Mouse (Mus musculus): Measurements from ENCODE around the gene Cacna1g. TPM values are rescaled to one million over a fixed set of nuclear protein-coding genes. Genes with fewer than 3 reads are reported as not detected.
"Not testable (repeated sequence)": the region's sequence is repeated elsewhere in the genome, so short reads cannot be mapped to it uniquely, and the experiment has no call there.

The Cacna1g gene
- total RNA-seq, 2 experiments from 2014 or later, result 7.0 to 9.0 TPM

DNA sequence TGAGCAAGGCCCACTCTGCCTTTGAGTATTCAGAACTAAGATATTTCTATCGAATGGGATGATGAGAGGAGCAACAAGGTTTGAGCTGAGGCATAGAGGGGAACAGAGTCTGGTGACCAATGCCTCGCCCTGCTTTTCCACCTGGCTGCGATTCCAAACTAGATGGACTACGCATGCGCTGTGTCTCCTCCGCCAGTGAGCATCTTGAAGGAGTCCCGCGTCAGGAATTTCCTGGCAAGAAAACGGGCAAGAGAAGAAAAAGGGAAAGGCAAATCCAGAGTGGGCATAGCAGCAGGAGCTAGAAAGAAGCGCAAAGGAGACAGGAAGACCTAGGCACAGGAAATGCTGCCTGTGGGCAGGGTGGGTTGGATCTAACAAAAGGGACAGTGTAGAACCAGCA is 70.2 kb downstream of the Cacna1g start:
- DNase-seq, result no peak

DNA sequence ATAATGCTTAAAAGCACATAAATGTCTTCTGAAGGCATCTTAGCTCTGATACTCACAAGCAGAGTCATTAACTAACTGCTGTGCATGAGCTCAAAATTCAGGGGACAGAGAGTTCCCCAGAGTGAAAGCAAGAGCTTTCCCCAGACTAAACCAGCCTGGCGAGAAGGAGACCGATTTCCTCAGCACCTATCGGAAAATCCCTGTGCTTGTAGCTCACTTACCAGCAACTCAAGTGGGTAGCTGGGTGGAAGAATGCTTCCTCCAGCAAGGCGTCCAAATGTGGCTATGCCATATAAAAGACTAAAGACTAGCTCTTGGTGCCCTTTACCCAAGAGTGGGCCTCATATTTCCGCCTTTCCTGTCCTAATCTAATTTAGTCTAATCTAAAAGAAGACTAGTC is 71.3 kb downstream of the Cacna1g start:
- no peak for DNase-seq

DNA sequence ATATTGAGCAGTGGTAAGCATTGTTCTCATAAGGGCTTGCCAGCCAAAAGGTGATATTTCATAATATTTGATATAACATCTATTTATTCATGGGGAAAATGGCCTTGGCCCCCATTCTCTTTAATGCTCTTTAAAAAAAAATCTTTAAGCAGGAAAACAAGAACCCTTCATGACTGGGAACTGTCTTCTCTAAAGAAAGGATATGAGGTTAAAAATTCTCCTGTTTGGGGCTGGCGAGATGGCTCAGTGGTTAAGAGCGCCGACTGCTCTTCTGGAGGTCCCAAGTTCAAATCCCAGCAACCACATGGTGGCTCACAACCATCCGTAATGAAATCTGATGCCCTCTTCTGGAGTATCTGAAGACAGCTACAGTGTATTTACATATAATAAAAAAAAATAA is 72.0 kb downstream of the Cacna1g start:
- not testable (repeated sequence) for DNase-seq

DNA sequence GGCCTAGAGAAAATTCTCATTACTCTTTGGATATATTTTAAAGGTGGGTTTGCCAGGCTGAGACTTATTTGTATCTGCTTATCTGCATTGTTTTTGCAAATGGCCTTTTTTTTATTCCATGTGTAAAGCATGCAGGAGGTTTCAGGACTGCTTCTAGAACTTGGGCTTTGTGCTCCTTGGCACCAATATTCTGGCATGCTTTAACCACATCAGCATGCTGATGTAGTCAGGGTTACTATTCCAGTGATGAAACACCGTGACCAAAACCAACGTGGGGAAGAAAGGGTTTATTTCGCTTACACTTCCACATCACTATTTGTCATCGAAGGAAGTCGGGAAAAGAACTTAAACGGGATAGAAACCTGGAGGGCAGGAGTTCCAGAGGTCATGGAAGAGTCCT is 73.0 kb downstream of the Cacna1g start:
- DNase-seq, result no peak

DNA sequence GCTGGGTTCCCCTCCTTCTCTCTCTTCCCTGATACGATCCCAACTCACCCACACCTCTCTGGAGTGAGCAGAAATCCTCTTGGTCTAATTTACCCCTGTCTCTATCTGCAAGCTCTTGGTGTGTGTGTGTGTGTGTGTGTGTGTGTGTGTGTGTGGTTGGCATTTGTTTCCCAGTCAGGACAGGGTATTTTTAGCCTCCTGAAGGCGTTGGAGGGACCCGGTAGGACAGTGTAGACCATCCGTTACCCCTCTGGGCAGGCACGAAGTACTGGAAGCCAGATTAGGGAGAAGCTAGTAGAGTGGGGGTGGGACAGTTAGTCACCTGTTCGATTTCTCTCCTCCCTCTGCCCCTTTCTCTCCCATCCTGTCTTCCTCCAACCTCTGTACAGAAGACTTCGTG is 79.9 kb downstream of the Cacna1g start:
- DNase-seq, result no peak

DNA sequence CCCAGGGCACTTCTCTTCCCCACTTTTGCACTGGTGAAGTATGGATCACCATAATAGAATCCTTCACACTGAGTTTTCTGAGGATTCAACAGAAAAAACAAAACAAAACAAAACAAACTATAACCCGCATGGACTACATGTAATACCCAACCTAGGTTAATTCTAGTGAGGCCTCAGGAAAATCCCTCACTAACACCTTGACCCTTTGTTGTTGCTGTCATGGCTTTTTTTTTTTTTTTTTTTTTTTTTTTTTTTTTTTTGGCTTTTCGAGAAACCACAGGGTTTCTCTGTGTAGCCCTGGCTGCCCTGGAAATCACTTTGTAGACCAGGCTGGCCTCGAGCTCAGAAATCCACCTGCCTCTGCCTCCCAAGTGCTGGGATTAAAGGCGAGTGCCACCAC is 80.5 kb downstream of the Cacna1g start:
- DNase-seq, result not testable (repeated sequence)

DNA sequence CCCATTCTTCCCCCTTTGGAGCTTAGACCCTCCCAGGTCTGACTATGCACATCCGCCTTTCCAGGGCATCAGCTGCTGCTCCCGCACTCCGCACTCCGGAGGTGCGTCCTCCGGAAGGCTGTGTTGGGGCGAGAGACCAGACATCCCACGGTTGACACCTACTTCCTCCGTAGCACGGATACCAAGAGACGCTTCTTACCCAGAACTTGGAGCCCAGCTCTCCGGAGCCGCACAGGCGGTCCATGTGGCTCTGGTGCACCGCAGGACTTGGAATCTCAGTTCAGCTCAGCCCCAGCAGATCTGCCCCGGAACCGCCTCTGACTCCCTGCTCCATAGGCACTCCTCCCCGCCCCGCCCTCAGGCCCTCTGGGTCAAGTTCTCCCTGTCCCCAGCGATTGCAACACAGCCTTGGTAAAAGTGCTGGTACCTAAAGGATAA is 81.3 kb downstream of the Cacna1g start, which contains the start of gene Abcc3:
TSS of gene Abcc3 (minus strand) at position 326 of the 438 bp plus-strand sequence.
- DNase-seq, result peak; percentile 33

DNA sequence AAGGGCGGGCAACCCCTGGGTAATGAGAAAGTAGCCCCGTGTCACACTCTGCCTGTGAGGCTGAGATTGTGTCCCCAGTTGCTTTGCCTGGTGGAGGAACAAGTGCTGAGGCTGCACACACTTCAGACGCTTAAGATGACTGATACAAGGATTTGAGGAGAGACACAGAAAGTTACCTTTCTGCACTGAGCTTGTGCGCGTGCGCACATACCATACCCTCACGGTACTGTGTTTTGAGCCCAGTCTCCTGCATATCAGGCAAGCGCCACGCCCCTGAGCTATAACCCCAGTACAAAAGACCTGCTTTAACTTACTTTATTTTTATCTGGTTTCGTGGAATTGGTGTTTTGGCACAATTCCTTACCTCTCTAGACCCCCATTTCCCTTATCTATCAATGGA is 82.3 kb downstream of the Cacna1g start:
- DNase-seq, result no peak

DNA sequence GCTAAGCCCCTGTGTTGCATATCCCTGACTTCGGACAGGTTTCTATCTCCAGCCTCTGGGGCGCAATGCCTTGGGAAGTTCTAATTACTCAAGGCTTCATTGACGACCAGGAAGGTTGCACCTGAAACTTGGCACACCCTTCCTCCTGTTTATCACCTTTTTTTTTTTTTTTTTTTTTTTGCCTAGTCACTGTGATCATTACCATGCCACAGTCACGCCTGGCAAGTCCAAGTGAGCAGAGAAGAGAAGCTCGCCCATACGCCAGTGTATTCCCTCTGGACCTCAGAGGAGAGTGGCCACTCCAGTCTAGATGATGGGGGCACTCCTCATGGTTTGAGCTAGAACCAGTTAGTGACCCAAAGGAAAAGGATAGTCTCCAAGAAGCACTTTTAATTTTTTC is 83.2 kb downstream of the Cacna1g start:
- no peak for DNase-seq

DNA sequence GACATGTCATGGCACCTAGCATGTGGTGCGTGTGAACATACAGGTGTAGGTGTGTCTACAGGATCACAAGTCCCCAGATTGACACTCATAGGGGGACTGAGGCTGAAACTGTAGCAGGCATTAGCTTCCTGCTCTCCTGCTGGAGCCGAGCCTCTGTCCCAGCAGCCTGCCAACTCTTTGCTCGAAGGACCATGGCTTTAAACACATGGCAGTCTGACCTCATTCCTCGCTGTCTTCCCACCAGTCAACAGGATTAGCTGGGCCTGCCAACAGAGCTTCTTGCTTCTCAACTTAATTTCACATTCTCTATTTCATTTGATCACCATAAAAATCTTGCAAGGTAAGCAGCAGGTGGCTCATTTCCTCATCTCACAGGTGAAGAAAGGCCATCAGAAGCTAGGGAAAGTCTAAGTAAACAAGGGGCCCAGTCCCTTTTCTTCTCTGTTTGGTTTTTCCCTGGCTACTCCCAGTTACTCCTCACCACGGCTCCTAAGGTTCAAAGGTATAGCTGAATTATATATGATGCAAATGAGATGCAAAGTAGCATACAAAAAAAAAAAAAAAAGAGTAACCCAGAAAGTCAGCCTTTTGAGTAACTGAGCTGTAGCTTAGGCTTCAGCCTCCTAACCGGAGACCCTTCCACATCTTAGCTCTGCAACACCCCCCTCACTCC is 84.1 kb downstream of the Cacna1g start:
- DNase-seq, result no peak

DNA sequence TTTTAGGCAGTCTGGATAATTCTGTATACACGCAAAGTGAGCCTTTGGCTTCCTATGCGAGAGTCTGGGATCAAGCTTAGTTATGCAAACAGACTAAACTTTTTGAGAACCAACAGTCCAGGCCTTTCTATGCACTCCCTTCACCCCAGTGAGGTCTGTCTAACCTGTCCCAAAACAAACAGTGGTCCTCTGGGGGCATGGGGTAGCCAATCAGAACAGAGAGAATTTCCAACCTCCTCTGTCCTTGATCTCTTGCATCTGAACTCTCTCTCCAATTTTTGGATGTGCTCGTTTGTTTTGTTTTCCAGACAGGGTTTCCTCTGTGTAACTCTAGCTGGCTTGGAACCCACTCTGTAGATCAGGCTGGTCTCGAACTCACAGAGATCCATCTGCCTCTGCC is 85.0 kb downstream of the Cacna1g start:
- no peak for DNase-seq

DNA sequence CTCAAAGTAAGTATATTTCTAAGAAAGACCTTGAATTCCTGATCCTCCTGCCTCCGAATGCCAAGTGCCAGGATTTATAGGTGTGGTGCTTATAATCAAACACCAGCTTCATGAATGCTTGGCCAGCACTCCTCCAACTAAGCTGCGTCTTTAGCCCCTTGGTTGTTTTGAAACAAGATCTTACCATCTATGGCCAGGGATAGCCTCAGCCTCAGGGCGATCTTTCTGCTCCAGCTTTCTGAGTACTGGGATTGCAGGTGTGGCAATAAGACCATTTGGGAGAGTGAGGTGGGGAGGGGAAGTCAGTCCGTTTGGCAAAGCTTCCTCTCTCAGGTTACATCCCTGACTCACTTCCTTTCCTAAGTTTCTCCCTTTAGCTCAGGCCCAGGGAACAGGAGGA is 86.2 kb downstream of the Cacna1g start:
- no peak for DNase-seq

DNA sequence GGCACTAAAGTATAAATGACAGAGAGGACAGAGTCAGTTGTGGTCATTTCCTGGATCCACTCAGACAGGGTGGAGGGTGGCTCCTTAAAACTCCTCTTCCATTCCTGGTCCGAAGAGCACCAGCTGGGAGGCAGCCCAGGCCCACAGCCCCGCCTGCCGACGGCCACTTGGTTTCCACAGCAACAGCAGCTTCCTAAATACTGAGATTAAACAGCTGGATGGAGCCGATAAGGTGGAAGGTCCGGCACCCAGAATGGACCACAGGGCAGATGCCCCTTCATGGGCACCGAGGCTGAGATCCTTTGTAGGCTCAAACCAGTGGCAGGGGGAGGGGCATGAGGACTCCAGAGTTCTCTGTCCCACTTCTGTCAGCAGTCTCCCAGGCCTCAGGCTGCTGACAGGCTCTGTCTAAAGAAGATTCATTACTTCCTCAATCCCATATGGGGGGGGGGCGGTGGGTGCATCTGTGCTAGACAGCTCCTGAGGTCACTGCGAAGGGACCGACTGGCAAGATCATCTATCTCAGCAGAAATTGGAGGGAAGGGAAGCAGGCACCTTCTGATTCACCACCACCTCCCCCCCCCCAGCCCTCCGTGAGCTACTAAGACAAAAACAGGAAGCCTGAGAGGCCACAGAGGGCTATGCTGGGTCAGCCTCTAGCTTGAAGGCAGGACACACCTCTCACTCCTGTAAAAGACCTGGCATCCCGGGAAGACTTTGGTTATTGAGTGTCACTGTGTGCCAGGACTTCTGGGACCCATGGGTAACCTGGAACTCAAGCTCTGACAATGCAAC is 87.8 kb downstream of the Cacna1g start:
- DNase-seq, result peak; percentile 29

DNA sequence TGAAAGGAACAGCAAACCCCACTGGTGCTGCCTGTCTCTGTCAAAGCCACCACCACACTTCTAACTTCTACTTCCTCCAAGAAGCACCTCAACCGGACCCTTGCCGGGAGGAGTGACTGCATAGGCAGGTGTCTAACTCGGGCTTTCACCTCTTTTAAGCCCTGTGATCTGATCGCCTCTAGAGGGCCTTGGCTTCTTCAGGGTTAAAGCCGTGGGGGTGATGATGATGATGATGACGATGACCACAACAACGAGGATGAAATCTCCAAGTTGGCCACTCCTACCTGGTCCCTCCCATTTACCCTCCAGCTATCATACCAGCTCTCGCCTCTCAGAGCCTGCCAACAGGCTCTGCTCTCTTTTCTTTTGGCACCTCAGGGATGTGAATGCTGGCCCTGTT is 94.3 kb downstream of the Cacna1g start:
- DNase-seq, result no peak

DNA sequence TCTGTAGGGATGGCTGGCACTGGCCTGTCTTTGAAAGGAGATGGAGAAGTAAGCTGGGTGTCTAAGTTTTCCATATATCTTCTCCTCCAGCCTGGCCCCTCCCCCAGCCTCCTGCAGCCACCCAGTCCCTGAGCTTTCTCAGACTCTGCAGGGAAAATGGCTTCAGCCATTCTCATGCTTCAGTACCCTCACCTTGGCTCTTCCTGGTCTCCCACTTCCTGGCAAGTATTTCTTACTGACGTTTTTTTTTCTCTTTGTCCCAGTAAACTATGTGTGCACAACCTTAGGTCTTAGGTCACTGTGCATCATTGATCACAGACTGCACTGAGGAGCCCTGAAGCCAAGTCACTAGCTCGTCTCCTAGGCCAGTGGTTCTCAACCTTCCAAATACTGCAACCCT is 94.9 kb downstream of the Cacna1g start:
- DNase-seq, result no peak

DNA sequence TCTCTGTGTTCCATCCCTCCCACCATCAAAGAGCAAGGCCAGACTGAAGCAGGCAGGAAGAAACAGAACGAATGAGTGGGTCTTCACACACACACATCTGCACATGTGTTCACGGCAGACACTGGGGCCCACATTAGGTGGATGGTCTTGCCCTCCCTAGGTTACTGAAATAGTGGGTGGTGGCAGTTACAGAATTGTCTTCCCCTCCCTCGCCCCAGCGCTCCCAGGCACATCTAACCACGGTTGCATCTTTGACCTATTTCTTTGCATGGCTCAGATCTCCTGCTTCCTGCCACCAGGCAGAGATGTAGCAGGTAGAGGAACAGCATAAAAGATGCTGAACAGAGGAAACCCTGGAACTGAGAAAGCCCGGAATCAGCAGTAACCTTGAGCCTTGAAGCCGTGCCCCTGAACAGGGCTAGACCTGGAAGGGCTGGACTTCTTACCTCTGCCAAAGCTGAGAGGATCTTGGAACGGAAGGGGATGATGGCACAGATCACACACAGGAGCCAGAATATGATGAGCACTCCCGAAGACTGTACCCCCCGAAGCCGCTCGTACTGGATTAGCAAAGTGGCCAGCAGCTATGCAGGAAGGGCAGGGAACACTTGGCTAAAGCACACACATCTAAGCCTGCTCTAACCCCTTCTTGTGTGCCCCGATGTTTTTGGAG is 99.6 kb downstream of the Cacna1g start:
- no peak for DNase-seq

DNA sequence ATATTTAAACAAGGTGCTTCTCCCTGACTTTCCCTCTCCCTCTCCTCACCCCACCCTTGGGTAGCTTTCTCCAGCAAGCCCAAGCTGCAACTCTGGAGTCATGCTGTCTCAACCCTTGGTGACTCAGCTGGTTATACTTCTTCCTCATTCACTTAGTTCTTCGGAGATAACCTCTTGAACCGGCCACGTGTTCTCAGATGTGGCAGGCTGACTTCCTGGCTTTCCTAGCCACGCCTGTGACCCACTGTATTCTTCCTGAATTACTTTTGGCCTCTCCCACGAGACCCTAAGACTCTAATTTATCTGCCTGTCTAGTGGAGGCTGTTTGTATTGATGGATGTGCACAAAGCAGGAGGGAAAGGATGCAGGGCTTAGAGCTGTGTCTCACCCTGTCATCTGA is 103.2 kb downstream of the Cacna1g start:
- no peak for DNase-seq

DNA sequence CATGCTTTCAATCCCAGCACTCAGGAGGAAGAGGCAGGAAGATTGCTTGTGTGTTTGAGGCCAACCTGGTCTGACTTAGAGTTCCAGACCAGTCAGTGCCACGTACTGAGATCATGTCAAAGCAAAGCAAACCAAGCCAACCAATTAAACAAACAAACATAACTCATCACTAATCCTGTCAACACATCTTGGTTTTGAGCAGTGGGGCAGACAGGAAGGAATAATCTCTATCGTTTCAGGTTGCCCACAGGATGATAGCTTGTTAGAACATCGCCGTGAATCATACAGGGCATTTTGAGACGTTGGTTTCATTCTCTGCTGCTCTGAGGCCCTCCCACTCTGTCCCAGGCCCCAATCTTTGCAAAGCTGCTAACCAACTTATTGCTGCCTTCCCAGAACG is 104.0 kb downstream of the Cacna1g start:
- no peak for DNase-seq

DNA sequence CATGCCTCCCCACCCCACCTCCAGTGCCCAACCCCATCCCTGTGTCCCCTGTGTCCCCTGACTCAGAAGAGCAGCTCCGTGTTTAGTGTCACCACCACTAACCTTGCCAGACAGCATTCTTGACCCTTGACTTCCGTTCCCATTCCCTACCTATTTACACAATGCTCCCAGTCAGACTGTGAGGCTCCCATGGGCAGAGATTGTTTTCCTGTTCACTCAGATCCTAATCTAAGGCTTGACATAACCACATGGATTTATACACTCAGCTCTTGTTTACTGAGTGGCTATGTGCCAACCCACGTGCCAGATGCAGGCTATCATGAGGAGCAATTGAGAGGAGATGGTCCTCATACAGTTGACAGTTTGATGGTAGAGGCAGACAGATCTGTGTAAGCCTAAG is 108.7 kb downstream of the Cacna1g start:
- no peak for DNase-seq

DNA sequence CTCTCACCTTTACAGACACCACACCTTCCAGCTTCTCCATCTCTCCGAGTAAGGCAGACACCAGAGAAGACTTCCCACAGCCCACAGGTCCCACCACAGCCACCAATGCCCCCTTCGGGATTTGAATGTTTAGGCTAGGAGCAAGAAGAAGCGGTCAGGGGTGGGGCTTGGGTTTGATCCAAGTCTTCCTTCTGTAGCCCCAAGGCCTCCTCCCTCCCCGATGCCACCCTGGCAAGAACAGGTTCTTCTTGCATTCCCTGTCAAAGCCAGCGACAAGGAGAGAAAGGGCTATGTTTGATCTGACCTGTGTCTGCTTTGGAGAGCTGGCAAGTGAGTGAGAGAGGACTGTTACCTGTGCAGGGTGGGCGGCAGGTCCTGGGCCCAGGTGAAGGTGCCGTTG is 110.3 kb downstream of the Cacna1g start:
- no peak for DNase-seq

DNA sequence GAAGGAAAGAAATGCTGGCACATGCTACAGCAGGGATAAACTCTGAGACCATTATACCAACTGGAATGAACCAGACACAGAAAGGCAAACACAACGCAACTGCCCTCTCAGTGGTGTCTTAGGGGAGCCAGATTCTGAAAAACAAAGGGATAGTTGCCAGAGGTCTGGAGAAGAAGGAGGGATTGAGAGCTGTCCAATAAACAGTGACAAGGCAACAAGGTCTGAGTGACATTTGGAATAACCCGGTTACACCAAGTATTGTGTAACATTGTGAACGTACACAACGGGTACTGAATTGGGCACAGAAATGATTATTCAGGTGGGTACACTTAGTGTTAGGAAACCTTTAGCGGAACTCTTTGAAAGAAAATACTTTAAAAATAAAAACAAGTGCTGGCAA is 111.9 kb downstream of the Cacna1g start:
- DNase-seq, result no peak

DNA sequence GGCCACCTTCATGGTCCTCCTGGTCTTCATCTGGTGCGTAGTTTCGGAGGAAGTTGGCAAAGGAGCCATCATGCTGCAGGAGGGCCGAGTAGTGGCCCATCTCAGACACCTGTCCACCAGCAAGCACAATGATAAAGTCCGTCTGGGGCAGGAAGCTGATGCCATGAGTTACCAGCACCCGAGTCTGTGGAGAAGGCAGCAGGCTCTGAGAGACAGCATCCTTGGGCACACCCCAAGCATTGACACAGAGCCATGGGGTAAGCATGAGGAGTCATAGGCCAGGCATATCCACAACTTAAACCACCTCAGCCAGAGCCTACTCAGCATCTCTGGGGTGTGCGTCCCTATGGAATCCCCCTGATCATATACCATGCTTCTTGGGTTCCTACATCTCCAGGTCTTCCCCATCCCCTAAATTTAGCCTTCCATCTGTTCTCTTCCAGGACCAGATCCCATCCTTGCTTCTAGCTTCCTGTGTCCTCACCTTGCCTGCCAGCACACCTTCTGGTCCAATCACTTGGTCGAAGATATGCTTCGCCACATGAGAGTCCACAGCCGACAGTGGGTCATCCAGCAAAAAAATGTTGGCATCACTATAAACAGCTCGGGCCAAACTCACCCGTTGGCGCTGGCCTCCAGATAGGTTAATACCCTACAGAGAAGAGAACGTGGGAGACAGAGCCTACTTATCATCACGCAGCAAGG is 112.7 kb downstream of the Cacna1g start:
- DNase-seq, result no peak

DNA sequence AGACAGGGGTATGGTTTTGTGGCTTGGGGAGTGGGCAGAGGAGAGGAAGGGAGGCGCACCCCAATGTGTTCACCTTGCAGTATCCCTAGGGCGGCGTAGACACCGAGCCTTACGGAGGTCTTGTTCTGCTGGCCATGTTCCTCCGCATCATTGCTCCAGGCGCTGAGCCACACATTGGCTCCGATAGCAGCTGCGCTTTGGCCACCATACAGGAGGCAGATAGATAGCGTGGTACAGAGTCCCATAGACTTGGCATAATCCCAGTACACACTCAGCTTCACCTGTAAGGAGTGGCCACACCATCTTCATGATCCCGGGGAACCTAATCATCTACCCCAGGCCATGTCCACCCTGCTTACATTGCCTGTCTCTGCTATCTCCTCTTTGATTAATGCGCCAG is 114.8 kb downstream of the Cacna1g start:
- DNase-seq, result no peak
